Mouse (Mus musculus): Measurements from ENCODE around the gene Slc35e4.

The Slc35e4 gene

GRCm38 (mm10) chr11:3864343-3864742 is 50.1 kb downstream of the Slc35e4 start:
- peak; percentile 15 for DNase-seq (ENCODE audit: extremely low spot score, low spot score)

GRCm38 (mm10) chr11:3863454-3864112 is 50.9 kb downstream of the Slc35e4 start, which contains the start of gene Osbp2:
Gene Osbp2, minus strand, starts transcription at chr11:3863903.
- DNase-seq (ENCODE audit: extremely low spot score, low spot score) = peak; percentile 88

DNA sequence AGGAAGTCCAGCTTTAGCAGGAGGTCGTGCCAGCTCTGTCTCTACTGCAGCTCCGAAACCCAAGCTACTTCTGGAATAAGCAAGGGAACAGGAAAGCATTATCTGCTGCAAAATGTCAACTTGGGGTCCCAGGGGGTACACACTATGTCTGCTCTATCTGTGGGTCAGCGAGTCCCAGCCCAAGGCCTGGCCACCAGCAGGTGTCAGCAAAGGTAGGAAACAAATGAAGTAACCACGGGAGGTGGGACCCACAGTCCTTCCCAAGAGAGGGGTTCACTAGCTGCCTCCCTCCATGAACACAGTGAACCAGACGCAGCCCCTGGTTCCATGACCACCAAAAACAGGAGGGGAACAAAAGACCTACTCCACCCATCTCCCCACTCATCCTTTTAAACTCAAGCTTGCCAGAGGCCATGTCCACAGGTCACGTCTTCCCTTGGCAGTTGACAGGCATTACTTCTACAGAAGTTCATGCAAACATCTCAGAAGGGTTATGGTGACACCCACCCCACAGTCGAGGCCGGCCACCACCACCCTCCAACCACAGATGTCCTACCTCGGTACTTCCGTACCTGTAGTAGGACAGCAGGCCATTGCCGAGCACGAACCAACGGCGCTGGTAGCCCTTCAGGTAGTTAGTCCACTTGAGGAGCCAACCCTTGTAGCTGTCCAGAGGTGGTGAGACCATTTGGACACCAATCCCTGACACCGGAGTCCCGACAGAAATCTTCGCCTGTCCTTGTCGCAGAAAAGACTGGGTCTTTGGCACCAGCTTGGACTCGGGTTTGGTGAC is 51.6 kb downstream of the Slc35e4 start:
- DNase-seq (ENCODE audit: extremely low spot score, low spot score) = no peak

GRCm38 (mm10) chr11:3860361-3860760 is 54.1 kb downstream of the Slc35e4 start:
- no peak for DNase-seq (ENCODE audit: extremely low spot score, low spot score)

DNA sequence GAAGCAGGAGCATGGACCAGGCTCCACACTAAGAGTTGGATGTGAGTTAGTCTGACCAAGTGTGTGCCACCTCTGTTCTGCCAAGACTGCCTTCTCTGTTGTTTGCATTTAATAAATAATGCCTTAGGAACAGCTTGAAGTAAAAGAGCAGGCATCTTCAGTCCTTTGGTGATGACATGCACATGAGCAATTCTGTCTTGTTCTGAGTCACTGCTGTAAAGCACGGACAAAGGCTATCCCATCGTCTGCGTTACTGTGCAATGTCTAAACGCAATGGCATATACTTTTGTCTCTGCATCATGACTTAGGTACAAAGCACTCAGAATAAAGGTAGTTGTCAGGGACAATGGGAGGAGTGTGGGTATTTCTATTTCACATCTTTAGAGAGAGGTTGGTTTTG is 54.7 kb downstream of the Slc35e4 start:
- no peak for DNase-seq (ENCODE audit: extremely low spot score, low spot score)

DNA sequence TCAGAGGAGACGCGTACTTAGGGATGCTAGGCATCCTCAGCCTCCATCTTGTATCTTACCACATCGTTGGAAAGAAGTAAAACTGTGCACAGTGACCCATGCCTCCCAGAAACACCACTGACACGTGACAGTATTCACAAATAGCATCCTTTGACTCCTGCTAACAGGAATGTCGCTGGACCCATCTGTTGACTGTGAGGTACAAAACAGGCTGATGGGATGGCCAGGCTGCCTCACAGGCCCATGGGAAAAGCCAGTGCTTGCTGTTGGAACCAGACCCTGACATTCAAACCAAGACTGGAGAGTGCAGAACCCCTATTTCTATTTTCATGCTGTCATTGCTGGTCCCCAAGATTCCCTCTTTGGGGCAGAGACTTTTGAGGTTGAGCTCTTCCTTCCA is 56.6 kb downstream of the Slc35e4 start:
- no peak for DNase-seq (ENCODE audit: extremely low spot score, low spot score)
